Mouse (Mus musculus): ENCODE results near the gene Tprn. TPM values are rescaled to one million over a fixed set of nuclear protein-coding genes. Genes with fewer than 3 reads are reported as not detected.

Gene Tprn
- polyA plus RNA-seq, 1 experiment from 2014 or later = 20.3 TPM

DNA sequence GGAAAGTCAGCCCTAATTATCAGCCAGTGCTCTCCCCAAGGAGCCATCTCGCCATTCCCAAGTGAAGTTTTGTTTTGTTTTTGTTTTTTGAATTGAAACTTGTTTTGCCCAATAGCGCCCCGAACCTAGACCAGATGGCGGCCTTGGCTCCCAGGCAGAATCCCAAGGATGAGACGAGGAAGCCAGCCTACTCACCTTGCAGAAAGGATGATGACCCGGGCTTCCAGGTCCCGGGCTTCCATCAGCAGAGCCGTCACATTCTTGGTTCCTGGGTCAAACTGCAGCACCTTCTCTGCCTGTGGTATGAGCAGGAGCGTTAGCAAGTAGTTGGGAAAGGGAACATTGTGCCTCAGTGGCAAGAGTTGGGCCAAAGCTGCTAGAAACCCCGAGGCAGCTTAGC lies 47.8 kb downstream of the Tprn start:
- peaks cover 6% of the 10 kb centered on the region for H3K4me1 ChIP-seq (ENCODE audit: control insufficient read depth, insufficient read depth, low read depth, low read length)
- 57% methylated on average over 10 of the region's 10 CpGs for WGBS
- no peak overlapping the region for H3K4me3 ChIP-seq (ENCODE audit: low read length)
- H3K9ac ChIP-seq (ENCODE audit: low read depth, low read length) = no peak overlapping the region
- H3K4me2 ChIP-seq (ENCODE audit: low read length) = no peak overlapping the region
- H3K9me3 ChIP-seq (ENCODE audit: control insufficient read depth, low read length) = no peaks in the 10 kb centered on the region
- ATAC-seq = no peak
- H3K27ac ChIP-seq (ENCODE audit: low read depth, low read length) = no peak overlapping the region
- peaks cover 29% of the 10 kb centered on the region for H3K36me3 ChIP-seq (ENCODE audit: control insufficient read depth, insufficient read depth, low read length)
- H3K27me3 ChIP-seq (replicated peaks; ENCODE audit: control insufficient read depth, insufficient read depth, low read length) = peaks cover 56% of the 10 kb centered on the region

DNA sequence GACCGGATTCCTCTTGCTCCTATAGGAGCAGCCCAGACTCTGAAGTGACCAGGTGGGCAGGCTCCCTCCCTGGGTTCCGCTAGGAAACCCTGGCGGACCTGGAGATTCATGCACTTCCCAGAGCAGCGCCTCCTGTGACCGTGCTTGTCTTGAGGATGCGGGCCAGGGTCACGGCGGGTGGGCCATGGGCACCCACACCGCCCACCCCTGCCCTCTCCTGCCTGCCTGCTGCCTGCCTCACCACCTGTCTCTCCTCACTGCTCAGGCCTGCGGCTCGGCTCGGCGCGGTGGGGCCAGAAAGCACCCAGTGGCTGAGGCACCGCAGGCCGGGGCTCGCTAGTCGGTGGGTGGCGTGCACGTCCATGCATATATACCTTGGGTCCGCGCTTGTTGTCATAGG lies 48.6 kb downstream of the Tprn start:
- Histone ChIP-seq H3K27me3 (replicated peaks; ENCODE audit: control insufficient read depth, insufficient read depth, low read length) (peaks cover 56% of the 10 kb centered on the region), H3K36me3 (ENCODE audit: control insufficient read depth, insufficient read depth, low read length) (peaks cover 29% of the 10 kb centered on the region), H3K27ac (ENCODE audit: low read depth, low read length) (no peak overlapping the region), H3K4me2 (ENCODE audit: low read length) (no peak overlapping the region), H3K4me3 (ENCODE audit: low read length) (no peak overlapping the region), H3K9me3 (ENCODE audit: control insufficient read depth, low read length) (no peaks in the 10 kb centered on the region), H3K4me1 (ENCODE audit: control insufficient read depth, insufficient read depth, low read depth, low read length) (no peaks in the 10 kb centered on the region), H3K9ac (ENCODE audit: low read depth, low read length) (no peak overlapping the region)
- WGBS = 8% methylated on average over 22 of the region's 22 CpGs
- no peak for ATAC-seq

GRCm38 (mm10) chr2:25311491-25311891 lies 49.1 kb downstream of the Tprn start:
- Histone ChIP-seq H3K9ac (ENCODE audit: low read depth, low read length) (no peak overlapping the region), H3K4me3 (ENCODE audit: low read length) (no peak overlapping the region), H3K9me3 (ENCODE audit: control insufficient read depth, low read length) (no peaks in the 10 kb centered on the region), H3K27me3 (replicated peaks; ENCODE audit: control insufficient read depth, insufficient read depth, low read length) (peaks cover 56% of the 10 kb centered on the region), H3K27ac (ENCODE audit: low read depth, low read length) (no peak overlapping the region), H3K36me3 (ENCODE audit: control insufficient read depth, insufficient read depth, low read length) (peaks cover 29% of the 10 kb centered on the region), H3K4me2 (ENCODE audit: low read length) (no peak overlapping the region), H3K4me1 (ENCODE audit: control insufficient read depth, insufficient read depth, low read depth, low read length) (no peaks in the 10 kb centered on the region)
- ATAC-seq = no peak
- 12% methylated on average over 11 of the region's 11 CpGs for WGBS

DNA sequence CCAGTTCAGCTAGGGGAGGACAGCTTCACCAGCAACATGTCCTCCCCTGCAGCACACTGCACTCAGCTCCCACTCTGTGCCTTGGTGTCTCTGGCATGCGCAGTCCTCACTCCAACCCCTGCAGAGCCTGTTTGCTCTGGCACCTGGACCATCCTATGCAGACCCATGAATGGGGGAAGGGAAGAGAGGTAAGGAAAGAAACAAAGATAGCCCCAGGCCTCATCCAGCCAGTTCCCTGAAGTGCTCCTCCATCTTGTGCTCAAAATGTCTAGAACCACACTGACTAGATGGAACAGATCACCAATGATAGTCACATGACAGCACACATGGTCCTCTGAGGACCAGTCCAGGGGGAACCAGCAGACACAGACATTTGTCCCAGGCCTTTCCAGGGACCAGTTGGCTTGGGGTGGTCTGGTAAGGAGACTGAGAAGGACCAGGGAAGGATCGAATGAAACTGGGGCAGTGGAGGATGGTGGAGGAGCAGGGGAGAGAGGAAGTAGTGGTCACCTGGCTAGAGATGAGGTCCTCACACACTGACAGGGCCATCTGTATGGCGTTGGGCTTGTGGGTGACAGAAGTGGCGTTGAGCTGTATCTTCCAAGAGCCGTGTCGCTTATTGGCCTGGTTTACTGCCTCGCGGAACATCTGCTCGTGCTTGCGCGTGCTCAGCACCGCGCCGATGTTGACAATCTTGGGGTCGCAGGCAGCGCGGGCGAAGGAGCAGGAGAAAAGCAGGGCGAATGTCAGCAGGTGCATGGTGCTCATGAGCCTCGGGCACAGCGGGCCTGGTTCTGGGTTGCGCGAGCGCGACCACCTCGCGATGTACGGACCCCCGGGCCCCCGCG lies 55.9 kb downstream of the Tprn start:
- peak; percentile 68 for ATAC-seq
- peaks cover 15% of the 10 kb centered on the region for H3K27me3 ChIP-seq (replicated peaks; ENCODE audit: control insufficient read depth, insufficient read depth, low read length)
- H3K9ac ChIP-seq (ENCODE audit: low read depth, low read length) = peak overlapping the region; percentile 75
- 0 out of 2 replicates have a peak, but pooled peaks cover 3% of the 10 kb centered on the region for H3K36me3 ChIP-seq (ENCODE audit: control insufficient read depth, insufficient read depth, low read length)
- peaks cover 12% of the 10 kb centered on the region for H3K4me1 ChIP-seq (ENCODE audit: control insufficient read depth, insufficient read depth, low read depth, low read length)
- WGBS = 5% methylated on average over 31 of the region's 31 CpGs
- peak overlapping the region; percentile 60 for H3K4me3 ChIP-seq (ENCODE audit: low read length)
- H3K4me2 ChIP-seq (ENCODE audit: low read length) = peak overlapping the region; percentile 69
- peak overlapping the region; percentile 89 for H3K27ac ChIP-seq (ENCODE audit: low read depth, low read length)
- no peaks in the 10 kb centered on the region for H3K9me3 ChIP-seq (ENCODE audit: control insufficient read depth, low read length)

GRCm38 (mm10) chr2:25318971-25319773 lies 56.8 kb downstream of the Tprn start, which contains the start of gene Grin1:
Gene Grin1 (minus strand): TSS chr2:25319187.
- Histone ChIP-seq H3K27me3 (replicated peaks; ENCODE audit: control insufficient read depth, insufficient read depth, low read length) (peaks cover 10% of the 10 kb centered on the region), H3K27ac (ENCODE audit: low read depth, low read length) (peak within 1 kb of the TSS; percentile 89), H3K4me3 (ENCODE audit: low read length) (peak within 1 kb of the TSS; percentile 60), H3K36me3 (ENCODE audit: control insufficient read depth, insufficient read depth, low read length) (no peaks in the 10 kb centered on the region), H3K4me2 (ENCODE audit: low read length) (peak within 1 kb of the TSS; percentile 69), H3K9ac (ENCODE audit: low read depth, low read length) (peak within 1 kb of the TSS; percentile 75), H3K9me3 (ENCODE audit: control insufficient read depth, low read length) (no peaks in the 10 kb centered on the region), H3K4me1 (ENCODE audit: control insufficient read depth, insufficient read depth, low read depth, low read length) (peaks cover 12% of the 10 kb centered on the region)
- WGBS = 9% methylated on average over 58 of the region's 58 CpGs
- peak; percentile 88 for ATAC-seq

Other genes starting within 250 kb of the Tprn start
- 173 and 174 TPM in 2 replicates for gene Nsmf, start 208.3 kb upstream of the Tprn start, polyA plus RNA-seq (2015; fragmentation: Nextera tagmentation; extraction: Ambion mirVana)
- gene Entpd8, start 182.3 kb upstream of the Tprn start, polyA plus RNA-seq (2015; fragmentation: Nextera tagmentation; extraction: Ambion mirVana) = not detected in 2 replicates
- gene Noxa1, start 167.5 kb upstream of the Tprn start, polyA plus RNA-seq (2015; fragmentation: Nextera tagmentation; extraction: Ambion mirVana) = not detected in 2 replicates
- 13.6 and 16.3 TPM in 2 replicates for gene Nrarp, start 81.9 kb upstream of the Tprn start, polyA plus RNA-seq (2015; fragmentation: Nextera tagmentation; extraction: Ambion mirVana)
- gene Tor4a, start 65.7 kb upstream of the Tprn start, polyA plus RNA-seq (2015; fragmentation: Nextera tagmentation; extraction: Ambion mirVana) = 2.1 and 2.3 TPM in 2 replicates
- gene Nelfb, start 51.1 kb upstream of the Tprn start, polyA plus RNA-seq (2015; fragmentation: Nextera tagmentation; extraction: Ambion mirVana) = 105 and 112 TPM in 2 replicates
- gene Stpg3, start 48.0 kb upstream of the Tprn start, polyA plus RNA-seq (2015; fragmentation: Nextera tagmentation; extraction: Ambion mirVana) = not detected in 2 replicates
- gene Fam166a, start 43.9 kb upstream of the Tprn start, polyA plus RNA-seq (2015; fragmentation: Nextera tagmentation; extraction: Ambion mirVana) = 0.39 and 1.0 TPM in 2 replicates
- 486 and 553 TPM in 2 replicates for gene Tubb4b, start 37.9 kb upstream of the Tprn start, polyA plus RNA-seq (2015; fragmentation: Nextera tagmentation; extraction: Ambion mirVana)
- not detected in 2 replicates for gene Slc34a3, start 28.3 kb upstream of the Tprn start, polyA plus RNA-seq (2015; fragmentation: Nextera tagmentation; extraction: Ambion mirVana)
- gene Rnf224, start 25.8 kb upstream of the Tprn start, polyA plus RNA-seq (2015; fragmentation: Nextera tagmentation; extraction: Ambion mirVana) = not detected in 2 replicates
- gene Rnf208, start 20.4 kb upstream of the Tprn start, polyA plus RNA-seq (2015; fragmentation: Nextera tagmentation; extraction: Ambion mirVana) = 166 and 207 TPM in 2 replicates
- 0.24 TPM in 1 of 2 replicates, not detected in the other for gene Cysrt1, start 20.2 kb upstream of the Tprn start, polyA plus RNA-seq (2015; fragmentation: Nextera tagmentation; extraction: Ambion mirVana)
- 4.2 and 5.1 TPM in 2 replicates for gene AL732309.1, start 15.8 kb upstream of the Tprn start, polyA plus RNA-seq (2015; fragmentation: Nextera tagmentation; extraction: Ambion mirVana)
- gene Tmem203, start 7.2 kb upstream of the Tprn start, polyA plus RNA-seq (2015; fragmentation: Nextera tagmentation; extraction: Ambion mirVana) = 15.8 and 16.6 TPM in 2 replicates
- gene Ssna1, start 9.8 kb downstream of the Tprn start, polyA plus RNA-seq (2015; fragmentation: Nextera tagmentation; extraction: Ambion mirVana) = 181 and 183 TPM in 2 replicates
- gene Anapc2, start 9.9 kb downstream of the Tprn start, polyA plus RNA-seq (2015; fragmentation: Nextera tagmentation; extraction: Ambion mirVana) = 137 and 147 TPM in 2 replicates
- gene Tmem210, start 25.5 kb downstream of the Tprn start, polyA plus RNA-seq (2015; fragmentation: Nextera tagmentation; extraction: Ambion mirVana) = not detected in 2 replicates
- 0.12 and 0.13 TPM in 2 replicates for gene Lrrc26, start 27.3 kb downstream of the Tprn start, polyA plus RNA-seq (2015; fragmentation: Nextera tagmentation; extraction: Ambion mirVana)
- gene Grin1, start 56.6 kb downstream of the Tprn start, polyA plus RNA-seq (2015; fragmentation: Nextera tagmentation; extraction: Ambion mirVana) = 56.9 and 65.8 TPM in 2 replicates
- gene Man1b1, start 69.7 kb downstream of the Tprn start, polyA plus RNA-seq (2015; fragmentation: Nextera tagmentation; extraction: Ambion mirVana) = 41.6 and 48.3 TPM in 2 replicates
- gene Dpp7, start 93.7 kb downstream of the Tprn start, polyA plus RNA-seq (2015; fragmentation: Nextera tagmentation; extraction: Ambion mirVana) = 26.4 and 27.8 TPM in 2 replicates
- gene Uap1l1, start 103.1 kb downstream of the Tprn start, polyA plus RNA-seq (2015; fragmentation: Nextera tagmentation; extraction: Ambion mirVana) = 8.8 and 10.9 TPM in 2 replicates
- 15.7 and 17.2 TPM in 2 replicates for gene Sapcd2, start 109.7 kb downstream of the Tprn start, polyA plus RNA-seq (2015; fragmentation: Nextera tagmentation; extraction: Ambion mirVana)
- 6.7 and 7.4 TPM in 2 replicates for gene Entpd2, start 133.3 kb downstream of the Tprn start, polyA plus RNA-seq (2015; fragmentation: Nextera tagmentation; extraction: Ambion mirVana)
- 481 and 505 TPM in 2 replicates for gene Npdc1, start 136.7 kb downstream of the Tprn start, polyA plus RNA-seq (2015; fragmentation: Nextera tagmentation; extraction: Ambion mirVana)
- gene Fut7, start 160.6 kb downstream of the Tprn start, polyA plus RNA-seq (2015; fragmentation: Nextera tagmentation; extraction: Ambion mirVana) = 0.19 and 0.23 TPM in 2 replicates
- 13.5 and 15.5 TPM in 2 replicates for gene Abca2, start 166.1 kb downstream of the Tprn start, polyA plus RNA-seq (2015; fragmentation: Nextera tagmentation; extraction: Ambion mirVana)
- gene Clic3, start 194.2 kb downstream of the Tprn start, polyA plus RNA-seq (2015; fragmentation: Nextera tagmentation; extraction: Ambion mirVana) = 3.4 and 4.1 TPM in 2 replicates
- 117 and 134 TPM in 2 replicates for gene Paxx, start 198.5 kb downstream of the Tprn start, polyA plus RNA-seq (2015; fragmentation: Nextera tagmentation; extraction: Ambion mirVana)
- gene Ptgds, start 207.4 kb downstream of the Tprn start, polyA plus RNA-seq (2015; fragmentation: Nextera tagmentation; extraction: Ambion mirVana) = 904 and 1,173 TPM in 2 replicates
- not detected in 2 replicates for gene Lcn12, start 231.3 kb downstream of the Tprn start, polyA plus RNA-seq (2015; fragmentation: Nextera tagmentation; extraction: Ambion mirVana)
- gene Fbxw5, start 238.1 kb downstream of the Tprn start, polyA plus RNA-seq (2015; fragmentation: Nextera tagmentation; extraction: Ambion mirVana) = 136 and 153 TPM in 2 replicates
- gene C8g, start 239.1 kb downstream of the Tprn start, polyA plus RNA-seq (2015; fragmentation: Nextera tagmentation; extraction: Ambion mirVana) = 6.1 and 6.6 TPM in 2 replicates

All from hindbrain, embryonic 16.5 days (tissue).